Mouse (Mus musculus): ENCODE data around the gene St3gal2.
"Not testable (repeated sequence)": the region's sequence is repeated elsewhere in the genome, so short reads cannot be mapped to it uniquely, and the experiment has no call there.

The St3gal2 gene

DNA sequence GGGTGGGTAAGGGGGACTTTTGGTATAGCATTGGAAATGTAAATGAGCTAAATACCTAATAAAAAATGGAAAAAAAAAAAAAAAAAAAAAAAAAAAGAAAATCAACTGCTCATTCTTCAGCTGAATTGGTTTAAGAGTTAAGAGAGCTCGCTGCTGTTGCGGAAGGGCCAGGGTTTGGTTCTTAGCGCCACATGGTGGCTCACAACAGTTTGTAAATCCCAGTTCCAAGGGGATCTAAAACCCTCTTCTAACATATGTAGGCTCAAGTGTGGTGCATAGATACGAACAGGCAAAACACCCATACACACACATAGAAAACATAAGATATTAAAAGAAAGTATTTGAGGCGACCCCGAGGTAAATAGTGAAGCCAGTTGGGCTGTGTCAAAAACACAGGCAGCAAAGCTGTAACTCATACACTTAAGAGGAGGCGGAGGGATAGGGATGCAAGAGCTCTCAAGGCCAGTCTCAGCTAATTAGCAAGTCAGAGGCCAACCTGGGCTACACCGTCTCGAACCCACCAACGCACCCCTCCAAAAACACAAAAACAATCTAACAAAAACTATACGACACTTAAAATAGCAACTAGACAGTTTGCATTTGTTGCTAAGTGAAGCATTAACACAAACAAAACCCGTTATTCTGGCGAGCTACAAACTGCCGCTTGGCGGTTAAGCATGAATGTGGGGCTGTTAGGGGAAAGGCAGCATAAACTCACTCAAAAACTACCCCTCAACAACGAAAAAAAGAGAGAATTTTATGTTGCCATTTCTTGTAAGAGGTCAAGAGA is 77.1 kb downstream of the St3gal2 start:
- DNase-seq (ENCODE audit: low read depth), result peak; percentile 59

DNA sequence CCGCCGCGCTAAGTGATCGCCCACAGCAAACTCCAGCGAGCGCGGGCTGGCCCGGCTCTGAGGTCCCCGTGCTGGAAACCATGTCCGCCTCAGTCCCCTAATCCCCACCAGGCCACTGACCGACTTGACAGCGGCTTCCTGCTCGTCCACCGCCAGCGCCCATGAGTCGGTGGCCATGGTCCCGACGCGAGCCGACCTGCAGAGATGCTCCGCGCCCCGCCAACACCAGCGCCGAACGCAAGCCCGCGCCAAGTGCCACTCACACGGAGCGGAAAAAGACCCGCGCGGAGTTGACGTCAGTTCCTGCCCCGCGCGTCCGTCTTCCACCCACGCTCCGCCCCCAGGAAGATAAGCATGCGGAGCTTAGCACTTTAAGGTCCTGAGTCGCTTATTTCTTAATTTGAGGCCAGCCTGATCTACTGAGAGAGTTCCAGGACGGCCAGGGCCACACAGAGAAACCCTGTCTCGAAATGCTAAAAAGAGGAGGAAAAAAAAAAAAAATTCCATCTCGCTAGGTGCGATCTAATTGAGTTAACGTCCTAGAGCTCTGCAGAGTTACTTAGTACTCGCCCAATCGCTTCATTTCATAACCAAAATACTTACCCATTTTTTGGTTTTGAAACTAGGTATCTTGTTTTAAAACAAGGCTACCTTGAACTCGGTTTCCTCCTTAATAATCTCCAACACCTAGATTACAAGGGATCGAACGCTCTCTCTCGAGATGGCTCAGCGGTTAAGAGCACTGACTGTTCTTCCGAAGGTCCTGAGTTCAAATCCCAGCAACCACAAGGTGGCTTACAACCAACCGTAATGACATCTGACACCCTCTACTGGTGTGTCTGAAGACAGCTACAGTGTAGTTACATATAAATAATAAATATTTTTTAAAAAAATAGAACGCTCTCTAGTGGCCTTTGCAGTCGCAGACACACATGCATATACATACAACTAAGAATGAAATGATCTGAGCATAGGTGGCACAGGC is 78.1 kb downstream of the St3gal2 start, which contains the start of gene Ddx19a:
Gene Ddx19a, minus strand, starts transcription at position 254 of the 985 bp plus-strand sequence.
- DNase-seq (ENCODE audit: low read depth), result peak; percentile 93

DNA sequence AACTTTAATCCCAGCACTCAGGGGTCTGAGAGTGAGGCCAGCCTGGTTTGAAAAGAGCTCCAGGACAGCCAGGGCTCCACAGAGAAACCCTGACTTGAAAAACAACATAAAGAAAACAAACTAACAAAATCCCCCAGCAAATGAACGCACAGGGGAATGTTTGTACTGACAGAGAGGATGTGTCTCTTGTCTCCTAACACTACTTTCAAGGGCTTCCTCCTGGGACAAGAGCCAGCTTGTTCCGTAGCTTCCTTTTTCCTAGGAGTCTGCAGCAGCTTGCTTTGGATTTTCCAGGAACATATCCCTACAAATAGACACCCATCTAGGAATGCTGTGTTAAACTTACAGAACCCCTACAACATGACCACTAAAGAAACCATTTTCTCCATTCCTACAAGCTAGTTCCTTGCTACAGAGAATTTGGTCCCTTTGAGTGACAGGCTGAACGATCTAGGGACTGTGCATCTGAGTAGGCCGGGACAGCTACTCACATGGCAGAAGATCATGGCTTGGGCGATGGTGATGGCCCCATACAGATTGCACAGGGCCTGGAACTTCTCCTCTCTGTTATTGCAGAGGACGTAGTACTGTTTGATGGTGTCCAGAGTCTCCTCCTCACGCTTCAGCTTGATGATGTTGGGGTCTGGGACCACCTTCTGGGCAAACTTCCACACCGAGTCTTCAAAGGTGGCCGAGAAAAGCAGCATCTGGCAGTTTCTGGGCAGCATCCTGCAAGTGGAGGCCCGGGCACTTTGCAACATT is 90.7 kb downstream of the St3gal2 start:
- DNase-seq (ENCODE audit: low read depth), result not testable (repeated sequence)
